Mouse (Mus musculus) ES-CJ7 (cell line): ENCODE data around the gene Katnb1.

ENCODE experiments used
- DNase-seq: peaks from one replicate; pipeline ENCODE4 v3.0.0; 2011; ENCODE audit warnings: low read depth, low spot score

Katnb1 gene

DNA sequence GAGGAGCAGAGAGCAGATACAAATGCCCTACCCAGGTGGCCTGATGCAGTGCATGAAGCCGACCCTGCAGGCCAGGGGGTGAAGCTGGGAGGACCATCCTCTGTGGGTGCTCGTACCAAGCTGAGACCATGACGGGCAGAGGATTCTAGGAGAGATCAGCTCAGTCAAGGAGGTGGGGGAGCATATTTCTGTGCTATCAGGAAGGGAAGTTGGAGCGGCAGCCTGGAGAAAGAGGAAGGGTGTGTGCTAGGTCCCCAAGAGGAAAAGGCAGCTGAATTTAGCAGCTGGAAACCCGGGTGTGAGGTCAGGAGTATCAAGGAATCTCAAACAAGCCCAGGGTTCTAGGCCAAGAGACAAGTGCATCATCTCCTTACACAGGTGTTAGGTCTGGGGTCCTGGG, 59.6 kb downstream of the Katnb1 start:
- DNase-seq = no peak

DNA sequence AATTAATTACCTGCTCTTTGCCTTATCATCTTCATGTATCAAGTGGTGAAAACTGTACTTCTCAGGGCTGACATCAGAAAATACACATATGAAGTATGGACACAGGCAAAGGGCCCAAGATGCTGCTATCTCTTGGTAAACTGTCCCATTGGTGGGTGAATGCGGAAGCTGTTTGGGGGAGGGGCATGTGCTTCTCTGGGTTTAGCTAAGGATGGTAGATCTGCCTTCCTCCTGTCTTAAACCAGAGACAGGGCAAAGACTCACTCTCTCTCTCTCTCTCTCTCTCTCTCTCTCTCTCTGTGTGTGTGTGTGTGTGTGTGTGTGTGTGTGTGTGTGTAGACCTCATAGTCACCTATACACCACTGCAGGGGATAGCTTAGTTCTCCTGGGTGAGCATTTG, 60.0 kb downstream of the Katnb1 start:
- DNase-seq = no peak

DNA sequence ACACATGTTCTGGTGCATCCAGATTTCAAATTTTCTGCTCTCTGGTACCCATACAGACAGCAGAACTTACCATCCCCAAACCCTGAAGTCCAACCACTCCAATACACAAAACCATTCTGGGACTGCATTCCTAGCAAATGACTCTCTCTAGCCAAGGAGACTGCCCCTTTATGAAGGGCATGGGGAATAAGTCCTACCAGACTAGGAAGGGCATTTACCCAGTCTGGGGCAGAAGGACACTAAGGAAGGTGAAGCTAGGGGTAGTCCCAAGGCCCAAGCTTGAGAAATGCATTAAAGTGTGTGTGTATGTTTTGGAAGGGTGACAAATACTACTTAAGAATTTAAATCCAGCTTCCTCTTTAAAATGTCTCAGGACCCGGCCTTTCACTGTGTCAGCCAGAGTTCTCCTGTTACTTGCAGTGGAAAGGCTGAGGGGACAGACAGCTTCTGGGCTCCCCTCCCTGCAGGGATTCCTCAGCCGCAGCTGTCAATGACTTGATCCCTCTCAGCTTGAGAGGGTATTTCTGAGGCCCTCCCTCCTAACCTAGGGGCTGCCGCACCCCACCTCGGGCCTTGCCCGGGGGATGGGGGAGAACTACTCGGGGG, 60.6 kb downstream of the Katnb1 start:
- DNase-seq = no peak

DNA sequence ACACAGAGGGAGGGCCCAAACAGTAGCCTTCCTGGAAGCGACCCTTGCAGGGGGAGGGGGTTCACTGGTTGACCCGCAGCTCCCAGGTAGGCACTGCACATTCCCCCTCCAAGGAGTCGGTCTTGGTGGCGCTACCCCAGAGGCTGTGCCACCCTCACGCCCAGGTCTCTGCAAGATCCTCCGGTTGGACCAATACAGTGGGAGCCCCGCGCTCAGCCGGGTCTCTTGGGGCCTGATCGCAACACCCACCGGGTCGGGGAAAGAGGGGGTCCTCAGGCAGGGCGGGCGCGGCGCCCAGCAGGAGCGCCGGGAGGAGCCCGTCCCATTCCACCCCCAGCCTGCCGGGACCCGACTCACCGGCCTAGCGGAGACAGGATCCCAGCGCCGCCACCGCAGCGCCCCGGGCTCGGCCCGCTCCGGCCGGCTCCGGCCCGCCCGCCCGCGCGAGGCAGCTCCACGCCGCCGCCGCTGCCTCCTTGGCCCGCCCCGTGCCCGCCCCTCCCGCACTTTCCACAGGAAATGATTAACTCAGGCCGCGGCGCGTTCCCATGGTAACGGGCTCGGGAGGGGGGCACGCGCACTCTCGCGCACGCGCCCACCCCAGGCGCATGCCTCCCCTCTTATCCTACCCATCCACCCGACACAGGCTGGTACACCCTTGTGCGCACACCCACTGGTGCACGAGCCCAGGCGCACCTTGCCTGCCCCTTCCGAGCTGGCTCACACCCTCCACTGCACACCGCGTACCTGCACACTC, 61.3 kb downstream of the Katnb1 start:
- DNase-seq = peak; percentile 76

DNA sequence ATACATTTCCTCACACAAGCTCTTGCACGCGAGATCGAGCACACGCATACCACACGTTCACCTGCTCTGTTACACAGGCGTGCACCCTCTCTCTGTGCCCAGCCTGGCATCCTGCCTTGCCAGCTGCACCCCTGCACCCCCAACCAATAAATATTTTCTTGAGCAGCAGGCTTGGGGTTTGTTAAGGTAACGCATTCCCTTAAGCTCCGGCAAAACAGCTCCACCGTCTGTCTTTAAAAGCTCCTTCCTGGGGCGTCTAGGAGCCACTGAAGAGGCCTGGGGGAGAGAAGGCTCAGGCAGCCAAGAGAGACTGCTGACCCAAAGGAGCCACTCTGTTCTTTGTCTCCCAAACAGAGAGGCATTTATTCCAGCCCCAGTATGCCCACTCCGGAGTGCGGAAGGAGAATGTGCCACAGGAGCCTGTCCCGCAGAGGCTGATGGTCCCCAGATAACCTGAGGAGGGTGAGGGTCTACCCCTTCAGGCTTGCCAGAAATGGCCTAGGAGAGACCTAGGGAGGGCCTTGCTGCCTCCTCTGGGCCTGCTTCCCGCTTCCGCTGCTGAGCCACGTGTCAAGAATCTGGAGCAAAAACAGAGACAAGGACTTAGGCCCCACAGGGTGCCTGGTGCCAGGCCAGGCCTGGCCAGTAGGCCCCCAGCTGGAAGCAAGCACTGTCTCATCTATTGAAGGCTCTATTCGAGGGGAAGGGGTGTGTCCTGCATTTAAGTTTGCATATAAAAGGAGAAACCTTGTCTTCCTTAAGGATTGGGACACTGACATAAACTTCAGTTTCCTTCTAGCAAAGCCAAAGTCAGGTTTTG, 62.2 kb downstream of the Katnb1 start:
- peak; percentile 93 for DNase-seq

DNA sequence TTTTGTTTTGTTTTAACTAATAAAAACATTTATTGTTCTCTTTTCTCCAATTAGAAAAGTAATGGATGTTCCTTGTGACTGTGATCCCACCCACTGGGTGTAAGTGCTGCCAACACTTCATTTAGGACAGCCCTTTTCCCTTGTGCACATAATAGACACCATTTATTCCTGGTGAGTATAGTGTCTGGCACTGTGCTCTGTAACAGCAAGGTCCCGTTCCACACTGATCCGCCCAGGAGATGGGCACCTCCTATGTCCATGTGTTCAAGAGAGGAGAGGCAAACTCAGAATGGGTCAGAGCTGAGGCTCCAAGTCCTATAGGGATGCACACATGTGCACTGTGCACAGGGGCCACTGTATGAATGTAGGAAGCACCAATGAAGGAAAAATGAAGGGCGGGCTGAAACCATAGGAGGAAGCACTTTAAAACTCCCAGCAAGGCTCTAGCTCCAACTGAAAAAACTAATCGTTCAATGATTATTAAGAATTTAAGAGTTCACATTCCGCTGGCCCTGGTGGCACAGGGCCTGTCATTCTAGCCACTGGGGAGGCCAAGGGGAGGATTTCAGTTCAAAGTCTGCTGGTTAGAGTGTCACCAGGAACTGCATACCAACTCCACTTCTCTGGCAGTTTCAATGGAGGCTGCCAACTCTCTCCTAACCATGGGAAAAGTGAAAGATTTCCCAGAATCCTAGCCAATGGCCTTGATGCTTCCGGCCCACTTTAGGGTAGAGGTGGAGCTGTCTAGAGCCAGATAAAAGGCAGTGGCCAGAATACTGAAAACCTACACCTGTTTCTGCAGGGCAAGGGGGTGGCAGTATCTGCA, 63.0 kb downstream of the Katnb1 start:
- DNase-seq = no peak

DNA sequence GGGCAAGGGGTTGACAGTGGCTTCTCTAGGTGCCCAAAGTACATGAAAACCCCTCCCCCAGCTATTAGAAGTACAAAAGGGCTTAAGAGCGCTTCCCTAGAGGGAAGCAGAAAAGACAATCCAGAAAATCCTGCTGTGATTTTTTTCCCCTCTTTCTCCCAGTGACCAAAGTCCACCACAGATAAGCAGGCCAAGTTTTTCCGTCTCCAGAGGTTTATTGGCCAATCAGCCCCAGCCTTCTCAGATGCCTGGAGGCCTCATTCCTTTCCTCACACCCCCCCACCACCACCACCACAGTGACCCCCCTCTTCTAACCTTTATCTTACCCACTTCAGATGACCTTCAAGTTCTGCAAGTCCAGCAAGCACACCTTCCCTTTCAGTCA, 63.6 kb downstream of the Katnb1 start:
- DNase-seq = no peak

DNA sequence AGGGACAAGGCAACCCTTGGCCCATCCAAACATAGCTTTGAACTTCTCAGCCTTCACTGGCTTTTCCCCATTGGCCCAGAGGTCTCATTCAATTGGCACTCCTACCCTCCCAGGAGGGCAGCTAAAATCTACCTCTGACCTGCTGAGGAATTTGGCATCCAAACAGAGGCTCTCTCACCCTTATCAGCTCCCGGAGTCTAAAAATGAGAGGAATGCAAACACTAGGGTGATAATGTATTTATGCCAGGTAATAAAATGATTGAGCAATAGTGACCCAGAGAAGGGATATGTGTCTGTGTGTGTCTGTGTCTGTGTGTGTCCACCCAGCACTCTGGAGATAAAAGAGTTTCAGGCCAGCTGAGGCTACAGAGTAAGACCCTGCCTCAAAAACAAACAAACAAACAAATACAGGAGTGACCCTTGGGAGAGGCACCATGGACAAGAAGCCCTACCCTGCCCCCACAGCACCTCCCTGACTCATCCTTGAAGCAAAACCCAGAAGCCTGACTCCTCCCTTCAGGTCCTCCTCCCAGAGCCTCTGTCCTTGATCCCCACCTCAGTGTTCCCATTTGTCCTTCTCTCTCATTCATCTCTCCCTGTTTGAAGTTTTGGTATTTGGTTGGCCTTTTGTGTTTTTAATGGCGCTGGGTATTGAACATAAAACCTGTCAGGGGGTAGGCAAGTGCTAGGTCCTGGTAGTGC, 65.2 kb downstream of the Katnb1 start:
- peak; percentile 58 for DNase-seq

DNA sequence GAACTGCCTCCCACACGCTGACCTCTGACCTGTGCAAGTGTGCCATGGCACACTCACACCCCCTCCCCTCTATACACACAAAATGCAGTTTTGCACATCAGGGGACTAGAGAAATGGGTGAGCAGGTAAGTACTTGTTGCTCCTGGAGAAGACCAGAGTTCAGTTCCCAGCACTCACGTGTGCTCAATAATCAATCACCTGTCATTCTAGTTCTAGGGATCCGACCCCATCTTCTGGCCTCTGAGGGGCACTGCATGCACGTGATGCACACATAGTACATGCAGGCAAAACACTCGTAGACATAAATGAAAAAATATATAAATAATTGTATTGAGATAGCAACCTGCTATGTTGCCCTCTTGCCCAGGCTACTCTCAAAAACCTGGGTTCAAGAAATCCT, 65.9 kb downstream of the Katnb1 start:
- DNase-seq = peak; percentile 77

DNA sequence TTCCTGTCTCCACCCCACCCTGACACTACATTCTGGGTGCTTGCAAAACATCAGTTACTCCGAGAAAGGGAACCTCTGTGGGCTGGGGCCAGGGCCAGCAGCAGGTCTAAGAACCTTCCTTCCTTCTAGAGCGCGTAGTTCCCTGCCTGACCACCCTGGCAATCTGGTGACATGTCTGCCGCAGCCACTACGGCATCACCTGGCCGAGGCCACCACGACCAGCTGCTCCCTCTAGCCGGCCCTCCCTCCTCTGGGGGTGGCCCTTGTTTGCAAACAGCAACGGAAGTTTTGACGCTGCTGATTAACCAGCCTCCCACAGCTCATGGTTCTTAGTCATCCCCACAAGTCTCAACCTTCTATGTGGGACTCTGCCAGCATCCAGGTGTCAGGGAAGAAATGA, 68.4 kb downstream of the Katnb1 start:
- DNase-seq = no peak

DNA sequence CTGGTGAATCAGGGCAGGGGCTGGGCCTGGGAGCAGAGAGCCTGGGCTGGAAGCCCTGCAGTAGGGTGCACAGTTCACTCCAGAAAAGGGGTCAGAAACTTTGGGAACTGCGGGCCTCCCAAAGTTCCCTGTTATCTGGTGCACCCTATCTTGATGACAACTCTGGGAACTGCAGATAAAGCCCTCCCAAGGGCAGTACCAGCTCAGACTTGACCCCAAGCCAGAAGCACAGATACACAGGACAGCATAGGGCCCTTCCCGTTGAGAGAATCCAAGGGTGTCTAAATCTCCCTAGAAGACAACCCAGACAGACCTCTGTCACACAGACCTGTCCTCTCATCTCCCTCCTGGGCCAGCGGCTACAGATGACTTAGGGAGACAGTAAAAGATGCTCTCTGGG, 69.6 kb downstream of the Katnb1 start:
- no peak for DNase-seq
